Mouse (Mus musculus): Measurements from ENCODE around the gene Tmem91.
"Not testable (repeated sequence)": the region's sequence is repeated elsewhere in the genome, so short reads cannot be mapped to it uniquely, and the experiment has no call there.

Gene Tmem91

DNA sequence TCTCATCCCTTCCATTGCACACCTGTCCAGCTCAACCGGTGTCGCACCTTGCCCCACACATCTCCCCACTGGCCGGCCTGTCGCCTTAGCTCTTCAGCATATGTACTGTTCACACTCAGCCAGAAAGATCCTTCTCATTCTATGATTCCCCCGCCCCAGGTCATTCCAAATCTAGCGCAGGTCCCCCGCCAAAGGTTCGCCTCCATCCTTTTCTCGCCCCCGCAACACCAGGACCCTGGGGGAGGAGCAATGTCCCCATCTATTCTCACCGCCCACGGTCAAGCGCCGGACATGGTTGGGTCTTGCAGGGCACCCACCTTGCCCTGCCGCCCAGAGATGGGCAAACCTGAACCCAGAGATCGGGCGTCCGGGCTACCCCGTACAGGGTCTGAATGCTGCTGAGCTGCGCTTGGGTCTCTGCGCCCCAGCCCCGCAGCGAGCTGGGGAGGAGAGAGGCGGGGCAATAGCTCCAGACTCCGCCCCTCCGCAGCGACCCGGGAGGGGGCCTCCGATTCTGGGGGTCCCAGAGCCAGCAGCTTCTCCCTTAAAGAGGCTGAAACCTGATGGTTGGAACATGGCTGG lies at the start of gene Tmem91:
Gene Tmem91 (minus strand): TSS at position 448 of the 582 bp plus-strand sequence.
- DNase-seq (ENCODE audit: extremely low spot score, low spot score) = no peak

DNA sequence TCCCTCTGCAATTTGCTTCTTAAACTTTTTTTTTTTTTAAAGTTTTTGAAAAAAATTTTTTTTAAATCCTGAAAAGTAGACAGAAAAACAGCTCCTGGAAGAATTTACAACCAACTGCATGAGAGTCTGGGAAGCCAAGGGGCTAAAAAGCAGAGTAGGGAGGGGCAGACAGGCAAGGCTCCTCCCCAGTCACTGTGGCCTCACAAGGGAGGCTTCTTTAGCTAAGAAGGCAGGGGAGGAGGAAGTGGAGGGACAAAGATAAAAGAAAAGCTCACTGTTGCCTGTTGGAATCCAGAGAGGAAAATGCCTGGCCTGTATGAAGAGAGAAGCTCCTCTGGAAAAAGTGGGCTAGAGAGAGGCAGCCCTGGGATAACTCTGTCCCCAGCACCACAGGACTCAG lies 46.8 kb upstream of the Tmem91 start:
- not testable (repeated sequence) for DNase-seq (ENCODE audit: extremely low spot score, low spot score)

- no peak for DNase-seq (ENCODE audit: extremely low spot score, low spot score)
Observed at GRCm38 (mm10) chr7:25720760-25721159, 45.8 kb upstream of the Tmem91 start.

- peak; percentile 86 for DNase-seq (ENCODE audit: extremely low spot score, low spot score)
Observed at GRCm38 (mm10) chr7:25719761-25720610, 45.0 kb upstream of the Tmem91 start.

DNA sequence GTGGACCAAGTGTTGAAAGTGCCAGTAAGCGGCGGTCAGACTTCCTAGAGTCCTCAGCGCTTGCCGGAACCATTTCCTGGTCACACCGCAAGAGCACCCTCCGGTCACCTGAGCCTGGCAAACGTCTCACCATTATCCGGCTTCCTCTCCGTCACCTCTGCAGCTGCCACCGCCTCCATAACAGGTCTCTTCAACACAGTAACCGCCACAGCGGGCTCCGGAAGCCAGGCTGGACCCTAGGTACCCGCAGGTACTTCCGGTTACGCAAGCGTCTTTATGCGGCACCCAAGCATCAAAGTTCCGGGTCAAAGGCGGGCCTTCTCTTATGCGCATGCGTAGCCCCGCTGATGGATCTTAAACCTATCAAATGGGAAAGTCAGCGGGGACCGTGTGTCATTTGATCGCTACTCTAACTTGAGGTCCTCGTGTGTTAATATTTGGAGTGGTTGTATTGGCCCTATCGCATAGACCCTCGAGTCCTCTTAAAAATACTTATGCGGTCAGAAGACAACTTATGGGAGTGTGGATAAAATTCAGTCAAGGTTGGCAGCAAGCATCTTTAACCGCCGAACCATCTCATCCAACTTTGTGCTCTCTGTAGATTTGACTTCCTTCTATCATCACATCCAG lies 43.9 kb upstream of the Tmem91 start, which contains the start of gene Ccdc97:
Gene Ccdc97 (minus strand): TSS at position 301 of the 630 bp plus-strand sequence.
- peak; percentile 90 for DNase-seq (ENCODE audit: extremely low spot score, low spot score)

- no peak for DNase-seq (ENCODE audit: extremely low spot score, low spot score)
Observed at GRCm38 (mm10) chr7:25717478-25717877, 42.5 kb upstream of the Tmem91 start.

DNA sequence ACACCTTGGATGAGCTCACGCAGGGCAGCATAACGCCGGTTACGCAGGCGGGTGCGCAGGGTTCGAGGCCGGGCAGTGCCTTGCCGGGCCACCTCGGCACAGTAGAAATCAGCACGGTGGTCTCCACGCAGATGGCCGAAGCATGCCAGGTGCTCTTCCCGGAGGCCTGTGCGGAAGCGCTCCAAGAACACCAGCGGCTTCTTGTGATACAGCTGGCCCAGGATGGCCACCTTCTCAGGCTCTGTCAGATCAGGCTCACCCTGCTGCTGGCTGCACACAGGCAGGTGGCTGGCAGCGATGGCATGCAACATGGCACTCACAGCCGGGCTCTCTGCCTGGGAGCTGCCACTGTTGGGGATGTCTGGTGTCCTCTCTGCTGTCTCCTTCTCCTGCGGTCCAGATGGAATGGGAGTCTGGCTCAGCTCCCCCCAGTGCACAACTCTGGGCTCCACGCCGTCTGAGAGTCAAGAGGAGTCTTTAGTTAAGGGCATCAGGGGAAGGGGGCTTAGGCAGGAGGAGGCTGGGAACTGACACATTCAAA lies 40.8 kb upstream of the Tmem91 start:
- DNase-seq (ENCODE audit: extremely low spot score, low spot score) = no peak

- no peak for DNase-seq (ENCODE audit: extremely low spot score, low spot score)
Observed at GRCm38 (mm10) chr7:25714581-25714980, 39.6 kb upstream of the Tmem91 start.

DNA sequence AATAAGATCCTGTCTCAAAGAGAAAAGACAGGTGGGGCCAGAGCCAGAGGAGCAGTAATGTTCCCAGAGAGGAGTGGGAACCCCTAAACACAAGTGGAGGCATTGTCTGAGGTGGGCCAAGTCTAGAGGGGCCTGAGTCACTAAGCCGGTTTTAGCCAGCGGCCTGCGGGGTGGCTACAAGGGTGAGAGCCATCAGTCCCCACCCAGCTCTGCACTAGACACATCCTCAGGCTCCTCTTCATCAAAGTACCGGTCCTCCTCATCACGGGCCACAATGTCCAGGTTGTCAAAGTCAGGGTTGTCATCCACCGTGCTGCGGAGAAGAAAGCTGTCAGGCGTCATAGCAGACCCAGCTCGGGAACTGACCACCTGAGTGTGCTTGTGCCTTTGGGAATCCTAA lies 37.8 kb upstream of the Tmem91 start:
- no peak for DNase-seq (ENCODE audit: extremely low spot score, low spot score)

GRCm38 (mm10) chr7:25711731-25712197 lies 36.8 kb upstream of the Tmem91 start:
- peak; percentile 68 for DNase-seq (ENCODE audit: extremely low spot score, low spot score)

DNA sequence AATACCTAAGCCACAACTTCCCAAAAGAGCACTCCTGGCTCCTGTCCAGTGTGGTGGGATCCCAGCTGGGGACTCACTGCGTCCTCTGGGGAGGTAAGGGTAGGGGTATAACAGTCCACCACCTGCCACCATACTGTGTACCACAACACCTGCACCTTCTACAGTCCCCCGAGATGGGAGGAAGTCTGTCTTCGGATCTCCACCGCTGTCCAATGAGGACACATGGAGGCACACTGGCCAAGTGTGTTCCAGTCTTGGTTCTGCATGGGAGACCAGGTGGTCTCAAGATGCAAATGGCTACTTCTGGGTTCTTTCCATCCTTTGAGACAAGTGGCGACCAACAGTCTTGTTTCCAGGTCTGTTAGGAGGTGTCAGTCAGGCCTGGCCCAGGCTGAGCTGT lies 36.2 kb upstream of the Tmem91 start:
- no peak for DNase-seq (ENCODE audit: extremely low spot score, low spot score)

- DNase-seq (ENCODE audit: extremely low spot score, low spot score) = no peak
Observed at GRCm38 (mm10) chr7:25710519-25711130, 35.7 kb upstream of the Tmem91 start.

DNA sequence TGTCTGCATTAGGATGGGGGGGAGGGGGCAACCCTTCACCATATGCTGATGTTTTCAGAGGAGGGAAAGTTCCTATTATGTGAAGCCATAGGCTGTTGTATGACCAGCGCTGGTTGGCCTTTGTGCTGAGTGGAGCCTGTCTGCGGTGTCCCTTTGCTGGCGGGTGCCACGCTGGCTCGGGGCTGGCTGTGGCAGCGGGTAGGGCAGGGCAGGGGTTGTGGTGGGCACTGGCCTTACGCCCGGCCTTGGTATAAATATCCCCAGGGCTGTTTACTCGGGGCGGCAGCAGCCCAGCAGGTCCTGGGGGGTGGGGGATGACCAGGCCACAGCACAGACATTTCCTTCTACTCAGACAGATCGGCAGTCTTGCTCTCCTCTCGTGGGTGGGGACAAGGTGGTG lies 35.0 kb upstream of the Tmem91 start:
- DNase-seq (ENCODE audit: extremely low spot score, low spot score) = no peak

DNA sequence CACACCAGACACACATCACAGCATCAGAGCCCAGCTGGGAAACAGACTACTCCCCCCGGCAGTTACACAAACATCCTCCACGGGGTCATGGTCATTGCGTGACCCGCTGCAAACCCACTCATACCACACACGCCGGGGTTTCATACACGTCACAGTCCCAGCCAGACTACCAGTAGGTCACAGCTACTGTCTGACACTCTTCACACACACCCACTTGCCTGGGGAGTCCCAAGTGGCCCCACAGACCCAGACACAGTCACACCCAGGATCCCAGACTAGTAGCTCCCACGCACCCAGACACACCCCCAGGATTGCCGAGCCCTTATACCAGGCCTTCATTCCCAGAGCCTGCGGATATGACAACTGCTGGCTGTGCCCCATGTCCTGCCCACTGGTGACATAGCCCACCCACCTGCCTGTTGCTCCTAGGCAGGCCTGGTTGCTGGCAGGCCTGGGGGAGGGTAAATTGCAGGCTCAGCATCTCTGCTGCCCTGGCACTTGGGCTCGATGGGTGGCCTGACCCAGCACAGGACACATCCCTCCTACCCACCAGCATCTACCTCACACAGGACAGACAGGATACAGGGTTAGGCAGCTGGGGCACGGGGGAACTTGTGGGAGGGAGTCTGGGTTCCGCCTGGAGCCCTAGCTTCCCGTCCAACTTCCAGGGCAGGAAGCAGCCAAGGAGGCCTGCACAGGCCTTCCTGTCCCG lies 32.8 kb upstream of the Tmem91 start:
- no peak for DNase-seq (ENCODE audit: extremely low spot score, low spot score)

DNA sequence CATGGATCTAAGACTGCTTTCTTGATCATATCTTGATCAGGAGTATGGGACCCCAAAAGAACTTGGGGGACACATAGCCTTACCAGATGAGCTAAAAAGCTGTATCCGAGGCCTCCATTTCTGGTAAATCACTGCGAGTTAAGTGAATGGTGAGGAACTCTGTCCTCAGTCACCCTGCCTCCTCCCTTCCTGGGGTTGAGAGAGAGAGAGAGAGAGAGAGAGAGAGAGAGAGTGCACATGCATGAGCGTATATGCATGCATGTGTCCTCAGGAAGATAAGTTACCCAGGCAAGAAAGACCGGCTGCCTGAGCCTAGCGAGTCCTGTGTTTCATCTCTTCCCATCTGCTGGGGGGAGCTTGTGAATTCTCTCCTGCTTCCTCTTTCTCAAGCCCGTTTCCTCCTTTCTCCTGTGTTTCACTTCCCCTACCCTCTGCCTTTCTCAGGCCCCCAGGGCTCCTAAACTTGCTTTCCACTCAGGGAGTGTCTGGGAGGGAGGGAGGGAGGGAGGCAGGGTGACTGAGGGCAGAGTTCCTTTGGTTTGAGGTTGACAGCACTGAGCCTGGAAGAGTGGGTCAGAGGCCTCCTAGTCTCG lies 31.7 kb upstream of the Tmem91 start:
- DNase-seq (ENCODE audit: extremely low spot score, low spot score) = no peak

DNA sequence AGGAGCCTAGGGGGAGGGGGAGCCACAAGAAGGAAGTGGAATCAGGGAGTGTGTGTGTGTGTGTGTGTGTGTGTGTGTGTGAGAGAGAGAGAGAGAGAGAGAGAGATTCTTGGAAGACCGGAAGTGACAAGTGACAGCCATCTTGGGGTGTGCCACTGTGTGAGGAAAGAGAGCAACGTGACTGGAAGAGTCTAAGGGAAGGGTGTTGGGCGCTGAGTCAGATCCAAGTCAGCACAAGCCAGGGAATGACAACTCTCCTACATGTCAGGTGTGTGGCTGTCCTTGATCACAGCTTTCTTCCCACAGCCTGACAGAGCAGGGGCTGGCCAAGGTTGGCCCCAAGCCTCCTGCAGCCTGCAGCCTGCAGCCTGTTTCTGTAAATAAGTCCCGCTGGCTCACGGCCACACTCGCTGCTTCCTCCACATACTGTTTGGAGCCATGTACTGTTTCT lies 30.9 kb upstream of the Tmem91 start:
- no peak for DNase-seq (ENCODE audit: extremely low spot score, low spot score)

DNA sequence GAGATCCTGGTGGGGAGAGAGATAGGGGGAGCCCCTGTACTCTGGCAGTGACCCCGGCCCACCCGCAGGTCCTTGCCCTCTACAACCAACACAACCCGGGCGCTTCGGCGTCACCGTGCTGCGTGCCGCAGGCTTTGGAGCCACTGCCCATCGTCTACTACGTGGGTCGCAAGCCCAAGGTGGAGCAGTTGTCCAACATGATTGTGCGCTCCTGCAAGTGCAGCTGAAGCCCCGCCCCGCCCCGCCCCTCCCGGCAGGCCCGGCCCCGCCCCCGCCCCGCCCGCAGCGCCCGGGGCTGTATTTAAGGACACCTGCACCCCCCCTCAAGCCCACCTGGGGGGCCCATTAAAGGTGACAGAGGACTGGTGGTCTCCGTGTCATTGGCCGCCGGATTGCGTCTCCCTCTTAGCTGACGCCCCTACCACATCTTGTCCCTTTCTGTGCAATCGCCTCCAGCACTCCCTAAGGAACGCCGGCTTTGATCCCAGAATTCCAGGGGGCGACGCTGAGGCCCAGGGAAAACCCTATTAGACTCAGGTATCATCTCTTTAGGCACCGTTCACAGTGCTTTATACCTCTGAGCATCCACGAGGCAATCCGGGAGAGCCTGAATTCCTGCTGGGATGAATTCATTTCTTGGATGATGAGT lies 29.9 kb upstream of the Tmem91 start:
- DNase-seq (ENCODE audit: extremely low spot score, low spot score) = no peak

GRCm38 (mm10) chr7:25703793-25704494 lies 29.0 kb upstream of the Tmem91 start:
- DNase-seq (ENCODE audit: extremely low spot score, low spot score) = no peak

GRCm38 (mm10) chr7:25702350-25702749 lies 27.4 kb upstream of the Tmem91 start:
- DNase-seq (ENCODE audit: extremely low spot score, low spot score) = no peak

Data from neural tube, embryonic 10.5 days (tissue).